Mouse (Mus musculus) liver, embryonic 14.5 days (tissue): ENCODE measurements at regions not wholly inside any gene's neighbourhood (a gene's known extent, or its start where the extent isn't known, plus 50 kb on each side); places are given as distances from the start of the nearest gene placed in this dataset.
"Not testable (repeated sequence)": the region's sequence is repeated elsewhere in the genome, so short reads cannot be mapped to it uniquely, and the experiment has no call there.

Experiments used
- ATAC-seq: fragments of 200-750 bp; cut with Nextera tagmentation; 2 replicates; pipeline ENCODE4 v1.8.0; 2017; ENCODE audit warnings: moderate number of reproducible peaks, mild to moderate bottlenecking, moderate library complexity; ENCODE audit not compliant: insufficient read depth
- DNase-seq, 3 experiments: peaks; one replicate each; pipeline ENCODE4 v3.0.0-alpha.2; 2012 to 2013; ENCODE audit warnings: low read depth in 3 of 3, low spot score in 3 of 3
- H3K27ac ChIP-seq: fragments of 300-500 bp; sonication (generic); 2 replicates; pipeline ENCODE4 v1.5.1; 2014; ENCODE audit warnings: moderate library complexity, mild to moderate bottlenecking, control low read depth, inconsistent platforms
- H3K27me3 ChIP-seq: fragments of 300-500 bp; sonication (generic); 2 replicates; pipeline ENCODE4 v1.6.1; 2014; ENCODE audit warnings: mild to moderate bottlenecking, low read length, moderate library complexity; ENCODE audit not compliant: control insufficient read depth, insufficient read depth
- H3K36me3 ChIP-seq: fragments of 300-500 bp; sonication (generic); replicated peaks from 2 replicates; pipeline ENCODE4 v1.6.1; 2014; ENCODE audit warnings: low read depth; ENCODE audit not compliant: control insufficient read depth, insufficient read depth
- H3K4me1 ChIP-seq, 2 experiments: fragments of 200-500 bp in 1 of 2; fragments of 300-500 bp in 1 of 2; sonication (generic) in 1 of 2; replicated peaks; 2 replicates each; pipeline ENCODE4 v1.6.1; 2012 to 2014; ENCODE audit warnings: antibody characterized with exemption in 1 of 2, inconsistent platforms in 1 of 2, low read length in 1 of 2; ENCODE audit not compliant: control insufficient read depth in 2 of 2, insufficient read depth in 2 of 2
- H3K4me2 ChIP-seq: fragments of 300-500 bp; sonication (generic); 2 replicates; pipeline ENCODE4 v1.6.1; 2014; ENCODE audit warnings: low read depth, mild to moderate bottlenecking, control low read depth, moderate library complexity
- H3K4me3 ChIP-seq, 2 experiments: fragments of 200-500 bp in 1 of 2; fragments of 300-500 bp in 1 of 2; sonication (generic) in 1 of 2; 2 replicates each; pipeline ENCODE4 v1.5.1; 2012 to 2014; ENCODE audit warnings: low read depth in 2 of 2, low read length in 2 of 2, mild to moderate bottlenecking in 2 of 2, control low read depth in 1 of 2, inconsistent platforms in 1 of 2, moderate library complexity in 1 of 2; ENCODE audit not compliant: insufficient read depth in 1 of 2
- H3K9ac ChIP-seq: fragments of 300-500 bp; sonication (generic); replicated peaks from 2 replicates; pipeline ENCODE4 v1.6.1; 2014; ENCODE audit warnings: mild to moderate bottlenecking, control low read depth, moderate library complexity
- H3K9me3 ChIP-seq: fragments of 300-500 bp; sonication (generic); 2 replicates; pipeline ENCODE4 v1.6.1; 2016; ENCODE audit warnings: low read length, mixed read lengths; ENCODE audit not compliant: control insufficient read depth
- CTCF ChIP-seq: IDR thresholded peaks from 2 replicates; pipeline ENCODE4 v1.5.1; 2016; ENCODE audit warnings: antibody characterized with exemption, low read depth, control low read depth
- WGBS: fragments of 180-500 bp; shearing (Covaris S2); extraction: QIAGEN DNeasy Blood & Tissue Kit; methylation state at CpG from one replicate; pipeline ENCODE4 v1.1.7; 2014; ENCODE audit not compliant: insufficient replicate concordance; 5-methylcytosine and 5-hydroxymethylcytosine counted together

GRCm38 (mm10) chr14:53132390-53132789 is 636.8 kb upstream of the Olfr1507 start:
- WGBS = 9% methylated on average over 6 of the region's 6 CpGs
- H3K9me3 ChIP-seq, H3K9ac ChIP-seq, ATAC-seq, H3K27me3 ChIP-seq, H3K36me3 ChIP-seq, H3K27ac ChIP-seq, H3K4me2 ChIP-seq, H3K4me3 ChIP-seq, H3K4me1 ChIP-seq: not testable (repeated sequence)
- DNase-seq = peak in 1 of 3 experiments; percentile 29
- peak; percentile 85 for TF ChIP-seq CTCF

GRCm38 (mm10) chr14:53121704-53122103 is 626.2 kb upstream of the Olfr1507 start:
- H3K27ac ChIP-seq, H3K36me3 ChIP-seq, H3K27me3 ChIP-seq, H3K4me3 ChIP-seq, ATAC-seq, DNase-seq, H3K9ac ChIP-seq, H3K4me2 ChIP-seq, H3K4me1 ChIP-seq, H3K9me3 ChIP-seq: not testable (repeated sequence)
- peak; percentile 33; the same call in 1 of the 2 replicates for TF ChIP-seq CTCF
- WGBS = 14% methylated on average over 2 of the region's 3 CpGs

- not testable (repeated sequence) for DNase-seq, H3K9me3 ChIP-seq, H3K27ac ChIP-seq, H3K9ac ChIP-seq, ATAC-seq, H3K36me3 ChIP-seq, H3K4me1 ChIP-seq, H3K4me2 ChIP-seq, H3K4me3 ChIP-seq, H3K27me3 ChIP-seq
- 51% methylated on average over 3 of the region's 3 CpGs for WGBS
Measured at GRCm38 (mm10) chr14:53109732-53110131, 614.2 kb upstream of the Olfr1507 start.

- WGBS = 19% methylated on average over 5 of the region's 5 CpGs
- H3K9ac ChIP-seq, H3K36me3 ChIP-seq, ATAC-seq, H3K27me3 ChIP-seq, DNase-seq, H3K27ac ChIP-seq, H3K4me2 ChIP-seq, H3K4me3 ChIP-seq, H3K4me1 ChIP-seq, H3K9me3 ChIP-seq: not testable (repeated sequence)
- peak; percentile 58 for TF ChIP-seq CTCF
Measured at GRCm38 (mm10) chr14:53101362-53101761, 605.8 kb upstream of the Olfr1507 start.

- not testable (repeated sequence) for H3K27ac ChIP-seq, H3K27me3 ChIP-seq, H3K9ac ChIP-seq, H3K36me3 ChIP-seq, H3K4me1 ChIP-seq, ATAC-seq, H3K9me3 ChIP-seq, H3K4me2 ChIP-seq, H3K4me3 ChIP-seq, DNase-seq
Measured at GRCm38 (mm10) chr14:53090921-53091320, 595.4 kb upstream of the Olfr1507 start.

GRCm38 (mm10) chr14:53081853-53082252 is 586.3 kb upstream of the Olfr1507 start:
- H3K9ac ChIP-seq, H3K9me3 ChIP-seq, DNase-seq, H3K36me3 ChIP-seq, H3K4me3 ChIP-seq, H3K27me3 ChIP-seq, H3K27ac ChIP-seq, ATAC-seq, H3K4me2 ChIP-seq, H3K4me1 ChIP-seq: not testable (repeated sequence)
- WGBS = 14% methylated on average over 4 of the region's 4 CpGs

- not testable (repeated sequence) for H3K27me3 ChIP-seq, H3K9ac ChIP-seq, H3K4me1 ChIP-seq, H3K4me2 ChIP-seq, DNase-seq, H3K4me3 ChIP-seq, H3K27ac ChIP-seq, H3K9me3 ChIP-seq, H3K36me3 ChIP-seq
- ATAC-seq = peak; percentile 93
- no CpG with 5 or more reads among the region's 2 CpGs for WGBS
Measured at GRCm38 (mm10) chr14:53081024-53081711, 585.6 kb upstream of the Olfr1507 start.

GRCm38 (mm10) chr14:53080556-53080955 is 585.0 kb upstream of the Olfr1507 start:
- H3K36me3 ChIP-seq, ATAC-seq, H3K4me2 ChIP-seq, H3K9me3 ChIP-seq, H3K27ac ChIP-seq, H3K4me1 ChIP-seq, H3K4me3 ChIP-seq, H3K9ac ChIP-seq, H3K27me3 ChIP-seq, DNase-seq: not testable (repeated sequence)
- whole genome bisulfite sequencing = 75% methylated on average over 3 of the region's 3 CpGs
